Comparison of ENCODE assay signal across 7 mouse cellular contexts in genomic region chr9:88523335-88523668, GRCm38 (mm10). TPM values are rescaled to one million over a fixed set of nuclear protein-coding genes. Genes with fewer than 3 reads are reported as not detected.
DNase-seq lines count a peak whose midpoint lies in the region; ATAC-seq and TF ChIP-seq lines count a peak whose summit lies in the region.

No protein-coding gene starts in this region.

- H3K4me3 ChIP-seq in megakaryocyte, embryonic 14.5 days (replicated peaks) = peak overlapping the region; percentile 95
- H3K4me3 ChIP-seq in forebrain, embryonic 12.5 days (replicated peaks) = peak overlapping the region; percentile 75
- H3K4me3 ChIP-seq in limb, embryonic 14.5 days (replicated peaks; ENCODE audit: low read length) = peak overlapping the region; percentile 78
- peak overlapping the region; percentile 69 for H3K4me3 ChIP-seq in stomach, embryonic 15.5 days (replicated peaks)

- under 1% methylated on average over 16 of the region's 16 CpGs for WGBS in forebrain, embryonic 12.5 days
- WGBS in limb, embryonic 14.5 days = 2% methylated on average over 16 of the region's 16 CpGs
- WGBS in stomach, embryonic 15.5 days = under 1% methylated on average over 16 of the region's 16 CpGs

- peak overlapping the region; percentile 67 for H3K4me2 ChIP-seq in forebrain, embryonic 12.5 days
- peak overlapping the region; percentile 77 for H3K4me2 ChIP-seq in limb, embryonic 14.5 days (replicated peaks; ENCODE audit: low read depth, low read length, severe bottlenecking)
- peak overlapping the region; percentile 82 for H3K4me2 ChIP-seq in stomach, embryonic 15.5 days

- no peaks in the 10 kb centered on the region for H3K27me3 ChIP-seq in megakaryocyte, embryonic 14.5 days (replicated peaks)
- no peaks in the 10 kb centered on the region for H3K27me3 ChIP-seq in forebrain, embryonic 12.5 days
- H3K27me3 ChIP-seq in limb, embryonic 14.5 days (ENCODE audit: control insufficient read depth, insufficient read depth, low read length) = no peaks in the 10 kb centered on the region
- H3K27me3 ChIP-seq in stomach, embryonic 15.5 days (replicated peaks) = no peaks in the 10 kb centered on the region

- peak overlapping the region; percentile 91 for H3K27ac ChIP-seq in forebrain, embryonic 12.5 days
- H3K27ac ChIP-seq in limb, embryonic 14.5 days (replicated peaks; ENCODE audit: low read depth, low read length) = peak overlapping the region; percentile 79
- peak overlapping the region; percentile 90 for H3K27ac ChIP-seq in stomach, embryonic 15.5 days

- TF ChIP-seq POLR2A in limb, embryonic 14.5 days (IDR thresholded peaks at IDR 0.05; ENCODE audit: borderline replicate concordance, extremely low read depth, insufficient read depth, insufficient read length) = no peak

- ATAC-seq in megakaryocyte, adult 5-6 weeks (ENCODE audit: poor library complexity, severe bottlenecking) = no peak
- no peak for ATAC-seq in forebrain, embryonic 12.5 days (ENCODE audit: low FRiP score)
- no peak for ATAC-seq in limb, embryonic 14.5 days (ENCODE audit: low FRiP score, low read depth)
- no peak for ATAC-seq in stomach, embryonic 15.5 days (ENCODE audit: insufficient read depth, low FRiP score, low read depth)

- H3K9me3 ChIP-seq in megakaryocyte, embryonic 14.5 days = no peaks in the 10 kb centered on the region
- no peaks in the 10 kb centered on the region for H3K9me3 ChIP-seq in forebrain, embryonic 12.5 days
- no peaks in the 10 kb centered on the region for H3K9me3 ChIP-seq in limb, embryonic 14.5 days (ENCODE audit: control insufficient read depth, low read length)
- no peaks in the 10 kb centered on the region for H3K9me3 ChIP-seq in stomach, embryonic 15.5 days

- intact Hi-C loops in left cerebral cortex, postnatal 4 days (cut with DNase I) = loop anchor here (5.0 kb wide), 1 partner anchor 41 kb away; the partner anchor contains the start of gene Syncrip

- no peak for DNase-seq in limb, embryonic 14.5 days (ENCODE audit: low spot score)
- no peak for DNase-seq in urinary bladder, postnatal 25 days (ENCODE audit: low spot score)
- DNase-seq in left cerebral cortex, postnatal 4 days = no peak

- H3K36me3 ChIP-seq in megakaryocyte, embryonic 14.5 days (replicated peaks; ENCODE audit: low read length) = peaks cover 20% of the 10 kb centered on the region
- peaks cover 14% of the 10 kb centered on the region for H3K36me3 ChIP-seq in forebrain, embryonic 12.5 days (replicated peaks)
- H3K36me3 ChIP-seq in limb, embryonic 14.5 days (ENCODE audit: control insufficient read depth, insufficient read depth, low read length) = peaks cover 14% of the 10 kb centered on the region
- H3K36me3 ChIP-seq in stomach, embryonic 15.5 days = 0 out of 2 replicates have a peak, but pooled peaks cover 5% of the 10 kb centered on the region

- H3K9ac ChIP-seq in forebrain, embryonic 12.5 days = peak overlapping the region; percentile 56
- H3K9ac ChIP-seq in limb, embryonic 14.5 days (ENCODE audit: low read depth, low read length, severe bottlenecking) = peak overlapping the region; percentile 66
- H3K9ac ChIP-seq in stomach, embryonic 15.5 days = peak overlapping the region; percentile 39; the same call in 1 of the 2 replicates

- peaks cover 25% of the 10 kb centered on the region for H3K4me1 ChIP-seq in megakaryocyte, embryonic 14.5 days
- peaks cover 16% of the 10 kb centered on the region for H3K4me1 ChIP-seq in forebrain, embryonic 12.5 days
- H3K4me1 ChIP-seq in limb, embryonic 14.5 days (ENCODE audit: control insufficient read depth, insufficient read depth, low read length) = peaks cover 8% of the 10 kb centered on the region
- H3K4me1 ChIP-seq in stomach, embryonic 15.5 days = peaks cover 3% of the 10 kb centered on the region; the same call in 1 of the 2 replicates

RNA-seq across cellular contexts. Expression of gene Zfp949, which starts 24.5 kb away (rescaled TPM):
- 0.78 TPM in 1 of 2 replicates, not detected in the other for polyA plus RNA-seq in megakaryocyte, embryonic 14.5 days (2012; ENCODE audit: insufficient read depth, low replicate concordance)
- total RNA-seq in megakaryocyte, adult 5-6 weeks (2015) = 4.3 and 4.6 TPM in 2 replicates
- total RNA-seq in megakaryocyte, adult 5-6 weeks (2017) = 7.2 and 8.9 TPM in 2 replicates
- polyA plus RNA-seq in forebrain, embryonic 12.5 days (2016; fragmentation: Nextera tagmentation; extraction: Ambion mirVana) = 10.7 and 10.8 TPM in 2 replicates
- 8.2 TPM in 2 replicates for polyA plus RNA-seq in limb, embryonic 14.5 days (2012; rRNA removed)
- polyA plus RNA-seq in limb, embryonic 14.5 days (2014; fragmentation: Nextera tagmentation; extraction: Ambion mirVana) = 10.1 and 12.4 TPM in 2 replicates
- 10.1 and 10.5 TPM in 2 replicates for polyA plus RNA-seq in stomach, embryonic 15.5 days (2015; fragmentation: Nextera tagmentation; extraction: Ambion mirVana)
- 10 to 100 TPM; 17.5 to 19.7 TPM for total RNA-seq in left cerebral cortex, postnatal 4 days (2021)

RNA-seq across cellular contexts. Expression of gene Syncrip, which starts 40.9 kb away (rescaled TPM):
- polyA plus RNA-seq in megakaryocyte, embryonic 14.5 days (2012; ENCODE audit: insufficient read depth, low replicate concordance) = 15.1 and 44.2 TPM in 2 replicates
- 113 and 121 TPM in 2 replicates for total RNA-seq in megakaryocyte, adult 5-6 weeks (2015)
- 116 and 128 TPM in 2 replicates for total RNA-seq in megakaryocyte, adult 5-6 weeks (2017)
- 153 and 154 TPM in 2 replicates for polyA plus RNA-seq in forebrain, embryonic 12.5 days (2016; fragmentation: Nextera tagmentation; extraction: Ambion mirVana)
- 59.8 and 86.2 TPM in 2 replicates for polyA plus RNA-seq in limb, embryonic 14.5 days (2012; rRNA removed)
- 119 and 122 TPM in 2 replicates for polyA plus RNA-seq in limb, embryonic 14.5 days (2014; fragmentation: Nextera tagmentation; extraction: Ambion mirVana)
- 88.7 and 93.1 TPM in 2 replicates for polyA plus RNA-seq in stomach, embryonic 15.5 days (2015; fragmentation: Nextera tagmentation; extraction: Ambion mirVana)
- 100 to 1,000 TPM; 135 to 153 TPM for total RNA-seq in left cerebral cortex, postnatal 4 days (2021)

RNA-seq across cellular contexts. Expression of gene Trim43a, which starts 57.4 kb away (rescaled TPM):
- not detected in 2 replicates for polyA plus RNA-seq in megakaryocyte, embryonic 14.5 days (2012; ENCODE audit: insufficient read depth, low replicate concordance)
- not detected in 2 replicates for total RNA-seq in megakaryocyte, adult 5-6 weeks (2015)
- total RNA-seq in megakaryocyte, adult 5-6 weeks (2017) = not detected in 2 replicates
- polyA plus RNA-seq in forebrain, embryonic 12.5 days (2016; fragmentation: Nextera tagmentation; extraction: Ambion mirVana) = 0.20 TPM in 1 of 2 replicates, not detected in the other
- 0.05 and 0.15 TPM in 2 replicates for polyA plus RNA-seq in limb, embryonic 14.5 days (2012; rRNA removed)
- not detected in 2 replicates for polyA plus RNA-seq in limb, embryonic 14.5 days (2014; fragmentation: Nextera tagmentation; extraction: Ambion mirVana)
- 0.09 and 0.24 TPM in 2 replicates for polyA plus RNA-seq in stomach, embryonic 15.5 days (2015; fragmentation: Nextera tagmentation; extraction: Ambion mirVana)
- under 1 TPM in 1 of 2 experiments, not detected in 1; 0.24 TPM for total RNA-seq in left cerebral cortex, postnatal 4 days (2021)
